Mouse (Mus musculus): Measurements from ENCODE around the gene Glce. TPM values are rescaled to one million over a fixed set of nuclear protein-coding genes. Genes with fewer than 3 reads are reported as not detected.

Glce gene
- polyA plus RNA-seq, 1 experiment from 2014 or later = 17.4 TPM

GRCm38 (mm10) chr9:62152506-62152905 is 30.1 kb upstream of the Glce start:
- H3K27ac ChIP-seq (replicated peaks) = no peak overlapping the region
- H3K27me3 ChIP-seq = no peaks in the 10 kb centered on the region
- no peak overlapping the region for H3K4me3 ChIP-seq
- no peaks in the 10 kb centered on the region for H3K36me3 ChIP-seq
- no peak overlapping the region for H3K9ac ChIP-seq (replicated peaks)
- 94% methylated on average over 2 of the region's 2 CpGs for WGBS
- H3K4me2 ChIP-seq (replicated peaks) = no peak overlapping the region
- H3K9me3 ChIP-seq = no peaks in the 10 kb centered on the region
- H3K4me1 ChIP-seq = no peaks in the 10 kb centered on the region
- no peak for ATAC-seq (replicated peaks)

- WGBS = 88% methylated on average over 2 of the region's 2 CpGs
- Histone ChIP-seq H3K4me3 (no peak overlapping the region), H3K27ac (replicated peaks) (no peak overlapping the region), H3K4me1 (no peaks in the 10 kb centered on the region), H3K9ac (replicated peaks) (no peak overlapping the region), H3K4me2 (replicated peaks) (no peak overlapping the region), H3K27me3 (no peaks in the 10 kb centered on the region), H3K36me3 (no peaks in the 10 kb centered on the region), H3K9me3 (no peaks in the 10 kb centered on the region)
- no peak for ATAC-seq (replicated peaks)
Measured at GRCm38 (mm10) chr9:62145198-62145597, 22.7 kb upstream of the Glce start.

GRCm38 (mm10) chr9:62143428-62143827 is 21.0 kb upstream of the Glce start:
- Histone ChIP-seq H3K9me3 (no peaks in the 10 kb centered on the region), H3K4me1 (no peaks in the 10 kb centered on the region), H3K27me3 (no peaks in the 10 kb centered on the region), H3K27ac (replicated peaks) (no peak overlapping the region), H3K4me2 (replicated peaks) (no peak overlapping the region), H3K36me3 (no peaks in the 10 kb centered on the region), H3K9ac (replicated peaks) (no peak overlapping the region), H3K4me3 (no peak overlapping the region)
- 73% methylated on average over 7 of the region's 7 CpGs for WGBS
- ATAC-seq (replicated peaks) = no peak

- no peak overlapping the region for H3K9ac ChIP-seq (replicated peaks)
- ATAC-seq (replicated peaks) = no peak
- H3K27ac ChIP-seq (replicated peaks) = no peak overlapping the region
- no peaks in the 10 kb centered on the region for H3K36me3 ChIP-seq
- H3K27me3 ChIP-seq = no peaks in the 10 kb centered on the region
- no peaks in the 10 kb centered on the region for H3K9me3 ChIP-seq
- peaks cover 12% of the 10 kb centered on the region for H3K4me1 ChIP-seq
- no peak overlapping the region for H3K4me2 ChIP-seq (replicated peaks)
- 64% methylated on average over 7 of the region's 7 CpGs for WGBS
- H3K4me3 ChIP-seq = no peak overlapping the region
Measured at GRCm38 (mm10) chr9:62139027-62139426, 16.6 kb upstream of the Glce start.

GRCm38 (mm10) chr9:62137259-62137658 is 14.8 kb upstream of the Glce start:
- ATAC-seq (replicated peaks) = peak; percentile 51
- H3K9me3 ChIP-seq = no peaks in the 10 kb centered on the region
- peaks cover 12% of the 10 kb centered on the region for H3K4me1 ChIP-seq
- H3K4me3 ChIP-seq = no peak overlapping the region
- no peaks in the 10 kb centered on the region for H3K36me3 ChIP-seq
- H3K27me3 ChIP-seq = no peaks in the 10 kb centered on the region
- WGBS = 27% methylated on average over 8 of the region's 8 CpGs
- no peak overlapping the region for H3K9ac ChIP-seq (replicated peaks)
- H3K4me2 ChIP-seq (replicated peaks) = peak overlapping the region; percentile 12; the same call in 1 of the 2 replicates
- peak overlapping the region; percentile 68 for H3K27ac ChIP-seq (replicated peaks)

GRCm38 (mm10) chr9:62132005-62132782 is 9.7 kb upstream of the Glce start:
- Histone ChIP-seq H3K9me3 (no peaks in the 10 kb centered on the region), H3K9ac (replicated peaks) (no peak overlapping the region), H3K27ac (replicated peaks) (no peak overlapping the region), H3K4me2 (replicated peaks) (no peak overlapping the region), H3K36me3 (no peaks in the 10 kb centered on the region), H3K4me1 (peaks cover 5% of the 10 kb centered on the region), H3K4me3 (no peak overlapping the region), H3K27me3 (no peaks in the 10 kb centered on the region)
- WGBS = 79% methylated on average over 4 of the region's 4 CpGs
- ATAC-seq (replicated peaks) = no peak

GRCm38 (mm10) chr9:62130746-62131145 is 8.3 kb upstream of the Glce start:
- no peaks in the 10 kb centered on the region for H3K4me1 ChIP-seq
- no peaks in the 10 kb centered on the region for H3K27me3 ChIP-seq
- no peaks in the 10 kb centered on the region for H3K9me3 ChIP-seq
- no peak overlapping the region for H3K4me3 ChIP-seq
- H3K4me2 ChIP-seq (replicated peaks) = no peak overlapping the region
- no peaks in the 10 kb centered on the region for H3K36me3 ChIP-seq
- 93% methylated on average over 5 of the region's 5 CpGs for WGBS
- no peak for ATAC-seq (replicated peaks)
- no peak overlapping the region for H3K27ac ChIP-seq (replicated peaks)
- no peak overlapping the region for H3K9ac ChIP-seq (replicated peaks)

GRCm38 (mm10) chr9:62128056-62128455 is 5.6 kb upstream of the Glce start:
- H3K27ac ChIP-seq (replicated peaks) = no peak overlapping the region
- no peak overlapping the region for H3K9ac ChIP-seq (replicated peaks)
- no peaks in the 10 kb centered on the region for H3K36me3 ChIP-seq
- H3K27me3 ChIP-seq = no peaks in the 10 kb centered on the region
- H3K4me1 ChIP-seq = peaks cover 6% of the 10 kb centered on the region; the same call in 1 of the 2 replicates
- ATAC-seq (replicated peaks) = no peak
- WGBS = 83% methylated on average over 2 of the region's 2 CpGs
- H3K4me2 ChIP-seq (replicated peaks) = no peak overlapping the region
- no peak overlapping the region for H3K4me3 ChIP-seq
- no peaks in the 10 kb centered on the region for H3K9me3 ChIP-seq

- WGBS = 65% methylated on average over 5 of the region's 5 CpGs
- H3K4me1 ChIP-seq = peaks cover 11% of the 10 kb centered on the region
- ATAC-seq (replicated peaks) = no peak
- H3K9ac ChIP-seq (replicated peaks) = no peak overlapping the region
- H3K36me3 ChIP-seq = no peaks in the 10 kb centered on the region
- no peak overlapping the region for H3K4me2 ChIP-seq (replicated peaks)
- no peaks in the 10 kb centered on the region for H3K9me3 ChIP-seq
- H3K27me3 ChIP-seq = no peaks in the 10 kb centered on the region
- H3K27ac ChIP-seq (replicated peaks) = 0 out of 2 replicates have a peak overlapping the region, but pooled peaks have one; percentile 34
- H3K4me3 ChIP-seq = no peak overlapping the region
Measured at GRCm38 (mm10) chr9:62125986-62126575, 3.6 kb upstream of the Glce start.

- H3K27ac ChIP-seq (replicated peaks) = no peak overlapping the region
- no peak overlapping the region for H3K9ac ChIP-seq (replicated peaks)
- 80% methylated on average over 1 of the region's 1 CpGs for WGBS
- H3K27me3 ChIP-seq = no peaks in the 10 kb centered on the region
- ATAC-seq (replicated peaks) = no peak
- peaks cover 22% of the 10 kb centered on the region for H3K4me1 ChIP-seq
- H3K4me3 ChIP-seq = no peak overlapping the region
- H3K36me3 ChIP-seq = no peaks in the 10 kb centered on the region
- no peaks in the 10 kb centered on the region for H3K9me3 ChIP-seq
- H3K4me2 ChIP-seq (replicated peaks) = no peak overlapping the region
Measured at GRCm38 (mm10) chr9:62124266-62124665, 1.8 kb upstream of the Glce start.

GRCm38 (mm10) chr9:62123496-62123895 is 1.0 kb upstream of the Glce start:
- Histone ChIP-seq H3K9me3 (no peaks in the 10 kb centered on the region), H3K36me3 (no peaks in the 10 kb centered on the region), H3K9ac (replicated peaks) (peak overlapping the region; percentile 46), H3K27ac (replicated peaks) (peak overlapping the region; percentile 46; the same call in 1 of the 2 replicates), H3K4me1 (peaks cover 22% of the 10 kb centered on the region), H3K27me3 (no peaks in the 10 kb centered on the region), H3K4me2 (replicated peaks) (peak overlapping the region; percentile 52), H3K4me3 (peak overlapping the region; percentile 63)
- ATAC-seq (replicated peaks) = no peak
- 46% methylated on average over 3 of the region's 3 CpGs for WGBS

GRCm38 (mm10) chr9:62121551-62122447 is 656 bp downstream of the Glce start:
- Histone ChIP-seq H3K27me3 (no peaks in the 10 kb centered on the region), H3K9me3 (no peaks in the 10 kb centered on the region), H3K9ac (replicated peaks) (peak overlapping the region; percentile 74), H3K4me1 (peaks cover 22% of the 10 kb centered on the region), H3K4me2 (replicated peaks) (peak overlapping the region; percentile 73), H3K36me3 (no peaks in the 10 kb centered on the region), H3K4me3 (peak overlapping the region; percentile 63), H3K27ac (replicated peaks) (peak overlapping the region; percentile 92)
- ATAC-seq (replicated peaks) = peak; percentile 42
- under 1% methylated on average over 59 of the region's 59 CpGs for WGBS
